Mouse (Mus musculus): ENCODE measurements around the gene Lmtk2.

Lmtk2 gene

GRCm38 (mm10) chr5:144112574-144113438 lies 12.6 kb downstream of the Lmtk2 start:
- no peak for DNase-seq

- DNase-seq: no peak
Measured at GRCm38 (mm10) chr5:144114068-144114467, 13.8 kb downstream of the Lmtk2 start.

- no peak for DNase-seq
Measured at GRCm38 (mm10) chr5:144114970-144115627, 14.9 kb downstream of the Lmtk2 start.

- DNase-seq: no peak
Measured at GRCm38 (mm10) chr5:144115628-144115977, 15.4 kb downstream of the Lmtk2 start.

GRCm38 (mm10) chr5:144118271-144118670 lies 18.0 kb downstream of the Lmtk2 start:
- DNase-seq: no peak

GRCm38 (mm10) chr5:144119286-144119685 lies 19.1 kb downstream of the Lmtk2 start:
- DNase-seq: no peak

- no peak for DNase-seq
Measured at GRCm38 (mm10) chr5:144121489-144121888, 21.3 kb downstream of the Lmtk2 start.

- DNase-seq: no peak
Measured at GRCm38 (mm10) chr5:144125979-144126755, 25.9 kb downstream of the Lmtk2 start.

GRCm38 (mm10) chr5:144143531-144143930 lies 43.3 kb downstream of the Lmtk2 start:
- DNase-seq: no peak

GRCm38 (mm10) chr5:144146898-144147297 lies 46.7 kb downstream of the Lmtk2 start:
- no peak for DNase-seq

- DNase-seq: no peak
Measured at GRCm38 (mm10) chr5:144149530-144149929, 49.3 kb downstream of the Lmtk2 start.

- no peak for DNase-seq
Measured at GRCm38 (mm10) chr5:144151270-144151669, 51.0 kb downstream of the Lmtk2 start.

GRCm38 (mm10) chr5:144154528-144154927 lies 54.3 kb downstream of the Lmtk2 start:
- DNase-seq: peak; percentile 84

GRCm38 (mm10) chr5:144158604-144159003 lies 58.4 kb downstream of the Lmtk2 start:
- DNase-seq: peak; percentile 96

GRCm38 (mm10) chr5:144159137-144159536 lies 58.9 kb downstream of the Lmtk2 start:
- DNase-seq: no peak

GRCm38 (mm10) chr5:144162080-144162812 lies 62.0 kb downstream of the Lmtk2 start:
- DNase-seq: no peak

GRCm38 (mm10) chr5:144162813-144163517 lies 62.7 kb downstream of the Lmtk2 start:
- peak; percentile 81 for DNase-seq

- DNase-seq: no peak
Measured at GRCm38 (mm10) chr5:144165756-144166155, 65.5 kb downstream of the Lmtk2 start.

- peak; percentile 28 for DNase-seq
Measured at GRCm38 (mm10) chr5:144169275-144169975, 69.2 kb downstream of the Lmtk2 start.

- DNase-seq: no peak
Measured at GRCm38 (mm10) chr5:144173648-144174047, 73.4 kb downstream of the Lmtk2 start.

- no peak for DNase-seq
Measured at GRCm38 (mm10) chr5:144178216-144178615, 78.0 kb downstream of the Lmtk2 start.

Measured in kidney, adult 9 months (tissue).